Mouse (Mus musculus): ENCODE measurements around the gene Fubp3.
A peak's percentile ranks its signal among the peaks of the same experiment; 100 is the strongest.
"Not testable (repeated sequence)": the region's sequence is repeated elsewhere in the genome, so short reads cannot be mapped to it uniquely, and the experiment has no call there.

Fubp3 gene

GRCm38 (mm10) chr2:31572051-31572914 lies at the start of gene Fubp3:
TSS of gene Fubp3 (plus strand) at chr2:31572651.
- peak; percentile 62 for DNase-seq (ENCODE audit: low spot score)

- DNase-seq (ENCODE audit: low spot score): no peak
Measured at GRCm38 (mm10) chr2:31524641-31525040, 47.8 kb upstream of the Fubp3 start.

GRCm38 (mm10) chr2:31525778-31526177 lies 46.7 kb upstream of the Fubp3 start:
- DNase-seq (ENCODE audit: low spot score): no peak

- no peak for DNase-seq (ENCODE audit: low spot score)
Measured at GRCm38 (mm10) chr2:31530201-31530600, 42.2 kb upstream of the Fubp3 start.

GRCm38 (mm10) chr2:31537054-31537453 lies 35.4 kb upstream of the Fubp3 start:
- DNase-seq (ENCODE audit: low spot score): no peak

- DNase-seq (ENCODE audit: low spot score): no peak
Measured at GRCm38 (mm10) chr2:31538745-31539144, 33.7 kb upstream of the Fubp3 start.

GRCm38 (mm10) chr2:31541581-31541980 lies 30.9 kb upstream of the Fubp3 start:
- no peak for DNase-seq (ENCODE audit: low spot score)

GRCm38 (mm10) chr2:31547726-31548125 lies 24.7 kb upstream of the Fubp3 start:
- no peak for DNase-seq (ENCODE audit: low spot score)

- no peak for DNase-seq (ENCODE audit: low spot score)
Measured at GRCm38 (mm10) chr2:31550503-31550902, 21.9 kb upstream of the Fubp3 start.

- not testable (repeated sequence) for DNase-seq (ENCODE audit: low spot score)
Measured at GRCm38 (mm10) chr2:31551351-31551750, 21.1 kb upstream of the Fubp3 start.

- DNase-seq (ENCODE audit: low spot score): no peak
Measured at GRCm38 (mm10) chr2:31551971-31552370, 20.5 kb upstream of the Fubp3 start.

- no peak for DNase-seq (ENCODE audit: low spot score)
Measured at GRCm38 (mm10) chr2:31554619-31555018, 17.8 kb upstream of the Fubp3 start.

GRCm38 (mm10) chr2:31572915-31573635 lies 624 bp downstream of the Fubp3 start:
- no peak for DNase-seq (ENCODE audit: low spot score)

GRCm38 (mm10) chr2:31581617-31582016 lies 9.2 kb downstream of the Fubp3 start:
- no peak for DNase-seq (ENCODE audit: low spot score)

GRCm38 (mm10) chr2:31591799-31592484 lies 19.5 kb downstream of the Fubp3 start:
- no peak for DNase-seq (ENCODE audit: low spot score)

GRCm38 (mm10) chr2:31607555-31607954 lies 35.1 kb downstream of the Fubp3 start:
- no peak for DNase-seq (ENCODE audit: low spot score)

- DNase-seq (ENCODE audit: low spot score): no peak
Measured at GRCm38 (mm10) chr2:31609859-31610261, 37.4 kb downstream of the Fubp3 start.

GRCm38 (mm10) chr2:31610922-31611321 lies 38.5 kb downstream of the Fubp3 start:
- no peak for DNase-seq (ENCODE audit: low spot score)

- DNase-seq (ENCODE audit: low spot score): no peak
Measured at GRCm38 (mm10) chr2:31611400-31611799, 38.9 kb downstream of the Fubp3 start.

GRCm38 (mm10) chr2:31612627-31613026 lies 40.2 kb downstream of the Fubp3 start:
- no peak for DNase-seq (ENCODE audit: low spot score)

- DNase-seq (ENCODE audit: low spot score): no peak
Measured at GRCm38 (mm10) chr2:31613781-31614180, 41.3 kb downstream of the Fubp3 start.

GRCm38 (mm10) chr2:31618484-31619161 lies 46.2 kb downstream of the Fubp3 start:
- DNase-seq (ENCODE audit: low spot score): no peak
